Mouse (Mus musculus) lung, embryonic 15.5 days (tissue): ENCODE measurements around the gene Pla2g5. TPM values are rescaled to one million over a fixed set of nuclear protein-coding genes. Genes with fewer than 3 reads are reported as not detected.

Experiments
- ATAC-seq: fragments of 200-750 bp; cut with Nextera tagmentation; 2 replicates; pipeline ENCODE4 v1.8.0; 2017; ENCODE audit warnings: moderate number of reproducible peaks, borderline replicate concordance; ENCODE audit not compliant: low FRiP score, low TSS enrichment; ENCODE audit errors: extremely low read depth
- H3K27ac ChIP-seq: fragments of 300-500 bp; sonication (generic); 2 replicates; pipeline ENCODE4 v1.5.1; 2015; ENCODE audit warnings: moderate library complexity, mild to moderate bottlenecking, inconsistent platforms
- H3K27me3 ChIP-seq: fragments of 300-500 bp; sonication (generic); 2 replicates; pipeline ENCODE4 v1.6.1; 2015; ENCODE audit warnings: inconsistent platforms
- H3K36me3 ChIP-seq: fragments of 300-500 bp; sonication (generic); 2 replicates; pipeline ENCODE4 v1.6.1; 2015; ENCODE audit warnings: inconsistent platforms
- H3K4me1 ChIP-seq: fragments of 300-500 bp; sonication (generic); 2 replicates; pipeline ENCODE4 v1.6.1; 2015; ENCODE audit warnings: inconsistent platforms
- H3K4me2 ChIP-seq: fragments of 300-500 bp; sonication (generic); 2 replicates; pipeline ENCODE4 v1.6.1; 2015; ENCODE audit warnings: inconsistent platforms, mild to moderate bottlenecking, moderate library complexity
- H3K4me3 ChIP-seq: fragments of 300-500 bp; sonication (generic); 2 replicates; pipeline ENCODE4 v1.5.1; 2015; ENCODE audit warnings: mild to moderate bottlenecking, inconsistent platforms
- H3K9ac ChIP-seq: fragments of 300-500 bp; sonication (generic); 2 replicates; pipeline ENCODE4 v1.6.1; 2015; ENCODE audit warnings: inconsistent platforms
- H3K9me3 ChIP-seq: fragments of 300-500 bp; sonication (generic); 2 replicates; pipeline ENCODE4 v1.6.1; 2016; ENCODE audit warnings: inconsistent platforms
- WGBS: fragments of 180-500 bp; shearing (Covaris S2); methylation state at CpG from one replicate; pipeline ENCODE4 v1.1.7; 2015; 5-methylcytosine and 5-hydroxymethylcytosine counted together
- polyA plus RNA-seq: library from polyadenylated mRNA; unstranded; fragments of >200 nt; fragmentation: Nextera tagmentation; extraction: Ambion mirVana; gene quantifications from 2 replicates; pipeline ENCODE4 v1.2.1, GENCODE M21; 2015

The Pla2g5 gene
- polyA plus RNA-seq, 1 experiment from 2014 or later = 0.50 TPM

DNA sequence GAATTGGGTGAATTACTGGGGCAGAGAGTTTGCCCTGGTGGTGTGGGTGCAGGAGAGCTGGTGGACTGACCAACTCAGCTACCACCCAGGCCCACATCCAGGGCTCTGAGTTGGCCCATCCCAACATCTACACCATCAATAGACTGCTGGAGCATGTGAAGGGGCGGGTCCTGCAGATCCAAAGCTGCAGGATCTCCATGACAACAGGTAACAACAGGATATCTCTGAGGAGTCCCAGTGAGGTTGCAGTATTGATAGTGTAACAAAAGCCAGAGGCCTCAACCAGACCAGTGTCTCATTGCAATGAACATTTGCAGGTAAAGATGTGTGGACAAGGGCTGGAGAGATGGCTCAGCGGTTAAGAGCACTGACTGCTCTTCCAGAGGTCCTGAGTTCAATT is 42.2 kb downstream of the Pla2g5 start:
- no peak for ATAC-seq
- H3K9me3 ChIP-seq = no peaks in the 10 kb centered on the region
- no peak overlapping the region for H3K9ac ChIP-seq
- H3K36me3 ChIP-seq = no peaks in the 10 kb centered on the region
- no peak overlapping the region for H3K4me3 ChIP-seq
- peaks cover 18% of the 10 kb centered on the region for H3K4me1 ChIP-seq
- no peaks in the 10 kb centered on the region for H3K27me3 ChIP-seq
- H3K4me2 ChIP-seq = no peak overlapping the region
- H3K27ac ChIP-seq = no peak overlapping the region
- WGBS = 81% methylated on average over 2 of the region's 2 CpGs

DNA sequence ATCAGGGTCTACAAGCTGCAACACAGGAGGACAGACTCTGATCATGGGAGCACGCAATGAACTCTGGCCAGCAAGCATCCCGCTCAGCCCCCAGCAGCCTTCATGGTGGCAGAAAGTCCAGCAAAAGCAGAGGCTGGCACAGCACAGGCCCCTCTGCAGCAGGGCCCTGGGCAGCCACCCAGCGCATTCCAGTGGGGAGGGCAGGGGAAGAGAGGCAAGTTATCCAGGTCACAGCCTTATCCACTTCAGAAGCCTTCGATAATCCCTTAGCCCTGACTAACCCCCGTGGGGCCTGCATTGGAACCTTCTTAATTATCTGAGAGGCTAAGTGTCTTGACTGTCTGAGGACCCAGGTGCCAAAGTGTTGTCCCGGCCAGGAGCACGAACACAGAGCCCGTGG is 44.2 kb downstream of the Pla2g5 start:
- Histone ChIP-seq H3K9ac (no peak overlapping the region), H3K4me1 (peaks cover 14% of the 10 kb centered on the region), H3K4me2 (no peak overlapping the region), H3K36me3 (no peaks in the 10 kb centered on the region), H3K9me3 (no peaks in the 10 kb centered on the region), H3K27ac (no peak overlapping the region), H3K4me3 (no peak overlapping the region), H3K27me3 (no peaks in the 10 kb centered on the region)
- 30% methylated on average over 8 of the region's 8 CpGs for WGBS
- ATAC-seq = 0 out of 2 replicates have a peak, but pooled peaks have one; percentile 59

DNA sequence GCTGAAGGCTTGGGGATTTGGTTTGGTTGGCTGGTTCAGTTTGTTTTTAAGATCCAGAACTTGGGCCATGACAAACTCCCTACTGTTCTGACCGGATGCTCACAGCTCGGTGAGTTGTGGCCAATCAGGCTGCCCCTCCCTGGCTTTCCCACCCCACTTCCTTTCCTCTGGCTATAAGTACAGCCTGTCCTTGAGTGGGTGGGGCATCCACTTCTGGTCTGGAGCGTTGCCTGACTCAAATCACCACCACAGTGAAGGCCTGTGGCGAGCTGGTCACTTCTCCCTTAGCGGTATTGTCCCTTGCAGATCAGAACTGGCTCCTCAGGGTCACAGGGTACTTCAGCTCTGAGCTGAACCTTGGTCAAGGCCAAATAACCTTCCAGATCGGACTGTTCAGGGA is 45.5 kb downstream of the Pla2g5 start:
- no peak for ATAC-seq
- Histone ChIP-seq H3K27ac (no peak overlapping the region), H3K9ac (no peak overlapping the region), H3K4me2 (no peak overlapping the region), H3K9me3 (no peaks in the 10 kb centered on the region), H3K27me3 (no peaks in the 10 kb centered on the region), H3K4me3 (no peak overlapping the region), H3K4me1 (peaks cover 14% of the 10 kb centered on the region), H3K36me3 (no peaks in the 10 kb centered on the region)
- WGBS = 59% methylated on average over 6 of the region's 6 CpGs

DNA sequence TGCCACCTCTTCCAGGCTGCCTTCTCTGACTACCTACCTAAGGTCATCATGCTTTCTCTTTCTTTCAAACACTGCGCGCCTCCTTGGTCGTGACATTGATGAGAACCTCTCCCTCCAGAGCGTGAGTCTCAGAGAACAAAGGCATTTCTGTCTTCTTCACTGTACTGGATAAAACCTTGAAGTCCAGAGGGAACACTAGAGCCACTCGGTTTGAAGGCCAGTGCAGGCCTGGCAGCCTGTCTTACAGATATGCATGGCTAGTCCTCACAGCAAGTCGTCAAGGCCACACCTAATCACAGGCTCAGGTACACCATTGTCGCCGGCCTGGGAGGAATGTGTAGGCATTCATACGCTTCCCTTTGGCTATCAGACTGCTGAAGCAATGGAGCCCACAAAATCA is 47.1 kb downstream of the Pla2g5 start:
- ATAC-seq = no peak
- no peak overlapping the region for H3K9ac ChIP-seq
- no peaks in the 10 kb centered on the region for H3K27me3 ChIP-seq
- no peak overlapping the region for H3K4me3 ChIP-seq
- no peak overlapping the region for H3K4me2 ChIP-seq
- peaks cover 14% of the 10 kb centered on the region for H3K4me1 ChIP-seq
- H3K27ac ChIP-seq = no peak overlapping the region
- H3K36me3 ChIP-seq = no peaks in the 10 kb centered on the region
- H3K9me3 ChIP-seq = no peaks in the 10 kb centered on the region
- 70% methylated on average over 9 of the region's 9 CpGs for WGBS

DNA sequence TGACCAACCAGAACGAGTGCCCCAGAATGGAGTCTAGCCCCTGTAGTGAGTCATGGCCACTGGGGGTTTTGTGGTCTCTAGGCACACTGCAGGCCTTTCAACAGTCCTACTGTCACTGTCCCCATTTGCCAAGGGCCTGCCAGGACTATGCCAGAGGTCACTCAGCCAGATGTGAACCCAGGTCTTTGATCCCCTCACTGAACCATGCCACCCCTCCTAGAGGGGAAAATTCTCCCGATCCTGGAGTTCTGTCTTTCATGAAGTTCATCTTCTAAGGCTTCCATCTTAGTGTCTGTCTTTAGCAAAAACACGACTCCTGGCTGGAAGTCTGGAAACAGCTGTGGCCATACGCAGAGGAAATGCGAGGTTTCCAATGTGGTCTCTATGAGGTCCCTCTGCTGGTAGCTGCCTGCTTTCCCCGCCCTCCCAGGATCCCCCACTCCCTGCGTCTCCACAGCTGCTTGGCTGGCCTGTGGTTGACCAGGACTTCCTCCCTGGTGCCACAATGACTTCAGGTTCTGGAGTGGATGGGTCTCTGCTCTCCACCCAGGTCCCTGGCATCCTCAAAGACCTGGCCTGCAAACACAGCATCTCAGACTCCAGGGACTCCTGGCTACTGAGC is 56.3 kb downstream of the Pla2g5 start:
- Histone ChIP-seq H3K4me1 (peaks cover 7% of the 10 kb centered on the region; the same call in 1 of the 2 replicates), H3K36me3 (no peaks in the 10 kb centered on the region), H3K4me3 (no peak overlapping the region), H3K9me3 (no peaks in the 10 kb centered on the region), H3K27ac (no peak overlapping the region), H3K9ac (no peak overlapping the region), H3K4me2 (no peak overlapping the region), H3K27me3 (0 out of 2 replicates have a peak, but pooled peaks cover 5% of the 10 kb centered on the region)
- peak; percentile 50; the same call in 1 of the 2 replicates for ATAC-seq
- 40% methylated on average over 7 of the region's 7 CpGs for WGBS

DNA sequence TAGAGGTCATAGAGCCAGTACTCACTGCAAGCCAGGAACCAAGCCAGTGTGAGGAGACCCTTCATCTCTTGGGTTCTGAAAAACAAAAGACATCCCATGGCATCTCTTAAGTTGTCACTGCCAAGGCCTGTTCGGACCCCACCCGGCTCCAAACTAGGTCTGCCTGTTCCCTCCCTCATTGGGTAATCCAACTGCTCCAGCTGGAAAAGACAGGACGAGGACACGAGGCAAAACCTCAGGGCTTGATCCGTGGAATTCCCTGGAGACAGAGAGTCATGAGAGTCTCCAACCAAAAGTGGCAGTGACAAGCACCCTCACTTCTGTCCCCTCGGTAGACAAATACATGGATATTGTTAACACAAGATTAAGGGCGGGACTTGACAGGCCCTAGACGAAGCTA is 57.1 kb downstream of the Pla2g5 start:
- H3K4me2 ChIP-seq = no peak overlapping the region
- H3K4me3 ChIP-seq = no peak overlapping the region
- H3K4me1 ChIP-seq = peaks cover 7% of the 10 kb centered on the region; the same call in 1 of the 2 replicates
- no peaks in the 10 kb centered on the region for H3K36me3 ChIP-seq
- no peak overlapping the region for H3K9ac ChIP-seq
- no peaks in the 10 kb centered on the region for H3K9me3 ChIP-seq
- H3K27ac ChIP-seq = no peak overlapping the region
- ATAC-seq = no peak
- WGBS = 59% methylated on average over 8 of the region's 8 CpGs
- H3K27me3 ChIP-seq = 0 out of 2 replicates have a peak, but pooled peaks cover 5% of the 10 kb centered on the region

DNA sequence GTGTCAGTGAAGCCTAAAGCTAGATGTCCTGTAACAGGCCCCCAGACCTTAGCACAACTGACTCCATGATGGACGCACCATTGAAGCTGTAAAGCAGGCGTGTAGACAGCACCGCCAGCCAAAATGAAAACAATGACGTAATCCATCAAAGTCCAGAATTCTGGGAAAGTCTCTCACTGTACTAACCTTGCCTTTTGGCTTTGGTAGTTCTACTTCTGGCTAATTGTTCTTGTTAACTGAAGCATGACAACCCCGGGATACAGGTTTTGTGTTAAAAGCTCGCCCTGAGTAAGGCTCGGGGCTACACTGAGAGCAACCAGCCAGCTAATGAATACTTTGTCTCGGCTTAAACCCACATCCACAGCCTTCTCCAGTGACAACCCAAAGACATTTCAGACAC is 58.0 kb downstream of the Pla2g5 start:
- Histone ChIP-seq H3K4me1 (peaks cover 11% of the 10 kb centered on the region; the same call in 1 of the 2 replicates), H3K27me3 (0 out of 2 replicates have a peak, but pooled peaks cover 5% of the 10 kb centered on the region), H3K36me3 (no peaks in the 10 kb centered on the region), H3K4me3 (no peak overlapping the region), H3K27ac (no peak overlapping the region), H3K4me2 (no peak overlapping the region), H3K9ac (no peak overlapping the region), H3K9me3 (no peaks in the 10 kb centered on the region)
- whole genome bisulfite sequencing = 63% methylated on average over 8 of the region's 8 CpGs
- ATAC-seq = no peak

DNA sequence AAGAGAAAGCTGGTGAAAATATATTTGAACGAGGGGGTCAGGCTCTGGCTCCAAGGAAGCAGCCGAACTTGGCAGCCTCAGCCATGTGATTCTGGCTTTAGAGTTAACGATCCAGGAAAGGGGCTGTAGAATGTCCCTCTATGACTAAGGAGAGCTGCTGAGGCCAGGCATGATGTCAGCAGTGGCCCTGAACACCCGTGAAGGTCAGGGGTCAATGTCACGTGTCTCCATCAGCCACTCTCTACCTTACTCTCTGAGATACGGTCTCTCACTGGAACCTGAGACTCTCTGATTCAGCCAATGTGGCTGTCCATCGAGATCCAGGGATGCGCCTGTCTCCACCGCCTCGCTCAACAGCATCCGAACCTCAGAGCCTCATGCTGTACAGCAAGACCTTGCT is 60.4 kb downstream of the Pla2g5 start:
- Histone ChIP-seq H3K9me3 (no peaks in the 10 kb centered on the region), H3K4me2 (no peak overlapping the region), H3K27ac (no peak overlapping the region), H3K36me3 (no peaks in the 10 kb centered on the region), H3K4me3 (no peak overlapping the region), H3K9ac (no peak overlapping the region), H3K27me3 (0 out of 2 replicates have a peak, but pooled peaks cover 5% of the 10 kb centered on the region), H3K4me1 (peaks cover 19% of the 10 kb centered on the region)
- 80% methylated on average over 11 of the region's 11 CpGs for WGBS
- ATAC-seq = no peak

DNA sequence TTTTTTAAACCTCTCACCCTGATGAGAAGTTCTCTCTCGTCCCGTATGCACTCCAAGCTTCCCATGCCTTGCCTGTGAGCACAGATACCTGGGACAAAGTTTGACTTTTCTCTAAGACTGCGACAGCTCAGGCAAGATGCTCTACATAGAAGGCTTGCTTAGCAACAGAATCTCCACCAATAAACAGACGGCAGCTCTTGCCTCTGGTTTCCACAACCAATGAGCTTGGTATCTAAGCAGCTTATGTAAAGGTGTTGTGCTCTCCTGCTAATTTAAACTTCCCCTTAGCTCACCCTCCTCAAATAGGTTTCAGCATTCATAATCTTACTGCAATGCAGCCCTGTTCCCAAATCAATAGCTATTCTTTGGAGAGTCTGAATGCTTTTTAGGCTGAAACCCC is 61.7 kb downstream of the Pla2g5 start:
- Histone ChIP-seq H3K9me3 (no peaks in the 10 kb centered on the region), H3K9ac (no peak overlapping the region), H3K27ac (no peak overlapping the region), H3K4me1 (peaks cover 16% of the 10 kb centered on the region), H3K36me3 (no peaks in the 10 kb centered on the region), H3K27me3 (0 out of 2 replicates have a peak, but pooled peaks cover 1% of the 10 kb centered on the region), H3K4me2 (no peak overlapping the region), H3K4me3 (no peak overlapping the region)
- 78% methylated on average over 4 of the region's 4 CpGs for WGBS
- no peak for ATAC-seq

DNA sequence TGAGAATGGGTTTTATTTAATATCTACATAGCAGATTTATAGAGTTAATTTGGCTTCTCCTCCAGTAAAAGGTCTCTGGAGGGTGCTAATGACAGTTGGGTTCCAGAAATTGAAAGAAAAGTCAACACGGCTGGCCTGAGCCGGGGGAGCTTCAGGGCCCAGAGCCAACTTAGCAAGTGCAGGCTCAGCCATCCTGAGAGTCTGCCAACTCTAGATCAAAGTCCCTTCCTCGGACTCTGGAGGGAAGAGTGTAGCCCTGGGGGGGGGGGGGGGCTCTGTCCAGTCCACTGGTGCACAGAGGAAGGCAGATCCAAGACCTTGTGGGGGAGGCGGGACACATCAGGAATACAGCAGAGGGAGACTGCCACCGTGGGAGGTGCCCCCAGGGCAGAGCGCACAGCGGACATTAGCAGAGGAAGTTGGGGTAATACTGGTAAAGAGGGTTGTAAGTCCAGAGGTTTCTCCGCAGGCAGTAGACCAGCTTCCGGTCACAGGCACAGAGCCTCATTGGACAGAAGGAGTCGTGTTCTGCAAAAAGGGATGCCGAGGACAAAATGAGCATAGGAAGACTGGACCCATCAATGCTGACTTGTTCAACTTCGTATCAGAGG is 63.0 kb downstream of the Pla2g5 start:
- Histone ChIP-seq H3K9ac (no peak overlapping the region), H3K4me3 (no peak overlapping the region), H3K27ac (no peak overlapping the region), H3K9me3 (no peaks in the 10 kb centered on the region), H3K4me1 (peaks cover 18% of the 10 kb centered on the region), H3K36me3 (no peaks in the 10 kb centered on the region), H3K27me3 (no peaks in the 10 kb centered on the region), H3K4me2 (no peak overlapping the region)
- 49% methylated on average over 12 of the region's 12 CpGs for WGBS
- peak; percentile 43; the same call in 1 of the 2 replicates for ATAC-seq

DNA sequence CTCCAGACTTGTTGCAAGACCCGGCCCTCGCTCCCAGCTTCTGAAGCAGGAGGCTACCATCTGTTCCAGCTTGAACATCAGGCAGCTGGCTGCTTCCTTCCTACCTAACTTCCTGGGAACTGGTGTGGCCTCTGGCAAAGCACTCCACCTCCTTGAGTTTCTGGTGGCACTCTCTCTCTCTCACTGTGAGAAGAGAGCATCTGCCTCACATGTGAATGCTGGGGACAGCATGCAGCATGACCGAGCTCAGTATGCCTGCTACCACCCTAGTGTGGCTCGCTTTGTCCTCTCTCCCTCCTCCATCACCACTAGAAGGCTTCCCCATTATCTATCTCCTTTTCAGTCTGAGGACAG is 66.1 kb downstream of the Pla2g5 start:
- H3K4me1 ChIP-seq = peaks cover 21% of the 10 kb centered on the region
- no peaks in the 10 kb centered on the region for H3K9me3 ChIP-seq
- H3K9ac ChIP-seq = no peak overlapping the region
- H3K4me3 ChIP-seq = no peak overlapping the region
- WGBS = 54% methylated on average over 4 of the region's 4 CpGs
- no peak overlapping the region for H3K27ac ChIP-seq
- H3K4me2 ChIP-seq = no peak overlapping the region
- no peaks in the 10 kb centered on the region for H3K36me3 ChIP-seq
- no peak for ATAC-seq
- H3K27me3 ChIP-seq = no peaks in the 10 kb centered on the region

DNA sequence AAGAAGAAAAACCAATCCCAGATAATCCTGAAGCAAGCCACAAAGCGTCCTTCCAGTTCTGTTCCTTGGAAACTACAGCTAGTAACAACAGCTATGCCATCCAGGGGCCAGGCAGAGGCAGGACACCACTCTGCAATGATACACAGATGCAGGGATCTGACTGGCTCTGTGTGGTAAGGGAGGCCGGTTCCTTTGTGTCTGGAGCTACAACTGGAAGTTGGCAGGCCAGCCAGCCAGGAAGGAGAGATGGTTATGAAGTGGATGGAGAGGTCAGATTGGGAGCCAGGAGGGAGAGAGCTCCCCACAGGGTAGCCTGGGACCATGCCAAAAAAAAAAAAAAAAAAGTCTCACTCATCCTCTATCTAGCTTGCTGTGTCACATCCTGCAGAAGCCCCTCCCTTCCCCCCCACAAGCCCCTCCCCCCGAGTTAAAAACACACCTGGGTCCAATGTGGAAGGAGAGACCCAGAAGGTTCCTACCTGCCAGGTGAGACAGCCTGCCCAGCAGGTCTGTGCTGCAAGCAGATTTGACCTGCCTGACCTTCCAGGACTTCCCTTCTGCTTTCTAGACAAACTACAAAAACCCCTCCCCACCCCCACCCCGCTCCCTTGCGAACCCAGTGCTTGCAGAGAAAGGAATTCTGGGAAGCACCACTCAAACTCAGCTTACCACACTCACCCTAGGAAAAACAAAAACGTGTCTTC is 66.6 kb downstream of the Pla2g5 start:
- Histone ChIP-seq H3K4me3 (no peak overlapping the region), H3K27me3 (no peaks in the 10 kb centered on the region), H3K27ac (no peak overlapping the region), H3K9me3 (no peaks in the 10 kb centered on the region), H3K36me3 (no peaks in the 10 kb centered on the region), H3K4me1 (peaks cover 27% of the 10 kb centered on the region), H3K9ac (no peak overlapping the region), H3K4me2 (no peak overlapping the region)
- no peak for ATAC-seq
- WGBS = 20% methylated on average over 6 of the region's 6 CpGs
